Mouse (Mus musculus) lung, embryonic 14.5 days (tissue): ENCODE data around the gene RPS10-NUDT3. TPM values are rescaled to one million over a fixed set of nuclear protein-coding genes. Genes with fewer than 3 reads are reported as not detected.

ENCODE experiments used
- ATAC-seq: fragments of 200-750 bp; cut with Nextera tagmentation; 2 replicates; pipeline ENCODE4 v1.8.0; 2017; ENCODE audit warnings: mild to moderate bottlenecking, moderate TSS enrichment, moderate library complexity; ENCODE audit not compliant: insufficient read depth
- DNase-seq: peaks from one replicate; pipeline ENCODE4 v3.0.0-alpha.2; 2015
- H3K27ac ChIP-seq: fragments of 300-500 bp; sonication (generic); 2 replicates; pipeline ENCODE4 v1.5.1; 2014; ENCODE audit warnings: low read depth, mild to moderate bottlenecking, moderate library complexity
- H3K27me3 ChIP-seq: fragments of 300-500 bp; sonication (generic); 2 replicates; pipeline ENCODE4 v1.6.1; 2014; ENCODE audit warnings: low read length, control low read depth; ENCODE audit not compliant: insufficient read depth
- H3K36me3 ChIP-seq: fragments of 300-500 bp; sonication (generic); 2 replicates; pipeline ENCODE4 v1.6.1; 2014; ENCODE audit warnings: control low read depth; ENCODE audit not compliant: insufficient read depth
- H3K4me1 ChIP-seq: fragments of 300-500 bp; sonication (generic); 2 replicates; pipeline ENCODE4 v1.6.1; 2014; ENCODE audit warnings: antibody characterized with exemption, control low read depth; ENCODE audit not compliant: insufficient read depth
- H3K4me2 ChIP-seq: fragments of 300-500 bp; sonication (generic); 2 replicates; pipeline ENCODE4 v1.6.1; 2014; ENCODE audit warnings: mild to moderate bottlenecking
- H3K4me3 ChIP-seq: fragments of 300-500 bp; sonication (generic); 2 replicates; pipeline ENCODE4 v1.5.1; 2014; ENCODE audit warnings: low read depth, low read length
- H3K9ac ChIP-seq: fragments of 300-500 bp; sonication (generic); 2 replicates; pipeline ENCODE4 v1.6.1; 2014
- H3K9me3 ChIP-seq: fragments of 300-500 bp; sonication (generic); 2 replicates; pipeline ENCODE4 v1.6.1; 2016; ENCODE audit warnings: low read depth, low read length, control low read depth
- CTCF ChIP-seq: IDR thresholded peaks from 2 replicates; pipeline ENCODE4 v1.5.1; 2016; ENCODE audit warnings: antibody characterized with exemption, low read depth
- WGBS: fragments of 180-500 bp; shearing (Covaris S2); extraction: QIAGEN DNeasy Blood & Tissue Kit; methylation state at CpG from one replicate; pipeline ENCODE4 v1.1.7; 2014; 5-methylcytosine and 5-hydroxymethylcytosine counted together
- polyA plus RNA-seq: library from polyadenylated mRNA; unstranded; fragments of >200 nt; fragmentation: Nextera tagmentation; extraction: Ambion mirVana; gene quantifications from 2 replicates; pipeline ENCODE4 v1.2.1, GENCODE M21; 2014

RPS10-NUDT3 gene
- polyA plus RNA-seq, 1 experiment from 2014 or later: not detected

GRCm38 (mm10) chr17:27554062-27554960 is 80.7 kb downstream of the RPS10-NUDT3 start:
- Histone ChIP-seq H3K9ac (peak overlapping the region; percentile 64), H3K4me2 (peak overlapping the region; percentile 89), H3K4me3 (peak overlapping the region; percentile 82), H3K27me3 (no peaks in the 10 kb centered on the region), H3K4me1 (peaks cover 13% of the 10 kb centered on the region; the same call in 1 of the 2 replicates), H3K27ac (peak overlapping the region; percentile 96), H3K9me3 (no peaks in the 10 kb centered on the region), H3K36me3 (no peaks in the 10 kb centered on the region)
- 43% methylated on average over 20 of the region's 20 CpGs for WGBS
- no peak for ATAC-seq
- TF ChIP-seq CTCF: no peak
- DNase-seq: no peak

- H3K27me3 ChIP-seq: no peaks in the 10 kb centered on the region
- H3K27ac ChIP-seq: no peak overlapping the region
- no peak overlapping the region for H3K4me3 ChIP-seq
- ATAC-seq (no peak), DNase-seq (no peak)
- 77% methylated on average over 23 of the region's 23 CpGs for WGBS
- no peak overlapping the region for H3K9ac ChIP-seq
- H3K4me2 ChIP-seq: no peak overlapping the region
- TF ChIP-seq CTCF: no peak
- no peaks in the 10 kb centered on the region for H3K36me3 ChIP-seq
- 0 out of 2 replicates have a peak, but pooled peaks cover 4% of the 10 kb centered on the region for H3K4me1 ChIP-seq
- H3K9me3 ChIP-seq: no peaks in the 10 kb centered on the region
Measured at GRCm38 (mm10) chr17:27552215-27553201, 82.5 kb downstream of the RPS10-NUDT3 start.

DNA sequence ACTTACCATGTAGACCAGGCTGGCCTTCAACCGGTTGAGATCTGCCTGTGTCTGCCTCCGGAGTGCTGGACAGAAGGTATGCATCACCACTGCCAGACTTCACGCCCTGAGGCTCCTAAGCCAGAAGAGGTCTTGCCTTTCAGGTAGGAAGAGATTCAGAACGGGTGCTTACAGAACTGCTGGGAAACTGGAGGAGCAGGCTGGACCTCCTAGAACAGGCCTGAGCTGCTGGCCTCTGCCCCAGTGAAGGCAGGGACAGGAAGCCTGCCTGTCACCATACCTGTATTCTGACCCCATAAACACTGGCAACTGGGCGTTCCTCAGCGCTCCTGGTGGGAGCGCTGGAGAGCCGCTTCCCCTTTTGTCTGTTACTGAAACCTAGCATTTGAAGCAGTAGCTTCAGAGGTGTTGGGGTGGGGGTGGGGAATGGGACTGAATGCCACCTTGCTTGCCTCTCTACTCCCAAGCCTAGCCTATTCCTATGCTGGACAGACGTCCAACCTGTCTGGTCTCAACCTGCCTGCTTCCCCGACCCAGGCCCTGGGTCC is 83.6 kb downstream of the RPS10-NUDT3 start:
- Histone ChIP-seq H3K4me1 (0 out of 2 replicates have a peak, but pooled peaks cover 4% of the 10 kb centered on the region), H3K27me3 (no peaks in the 10 kb centered on the region), H3K9me3 (no peaks in the 10 kb centered on the region), H3K4me3 (no peak overlapping the region), H3K4me2 (no peak overlapping the region), H3K27ac (no peak overlapping the region), H3K9ac (no peak overlapping the region), H3K36me3 (no peaks in the 10 kb centered on the region)
- WGBS: 65% methylated on average over 10 of the region's 10 CpGs
- no peak for TF ChIP-seq CTCF
- DNase-seq: no peak
- ATAC-seq: no peak

- no peak overlapping the region for H3K4me3 ChIP-seq
- DNase-seq (no peak), ATAC-seq (no peak)
- no peaks in the 10 kb centered on the region for H3K27me3 ChIP-seq
- TF ChIP-seq CTCF: no peak
- no peak overlapping the region for H3K9ac ChIP-seq
- no peaks in the 10 kb centered on the region for H3K4me1 ChIP-seq
- no peaks in the 10 kb centered on the region for H3K9me3 ChIP-seq
- no peak overlapping the region for H3K4me2 ChIP-seq
- no peak overlapping the region for H3K27ac ChIP-seq
- no peaks in the 10 kb centered on the region for H3K36me3 ChIP-seq
- 48% methylated on average over 8 of the region's 8 CpGs for WGBS
Measured at GRCm38 (mm10) chr17:27549234-27549633, 85.8 kb downstream of the RPS10-NUDT3 start.

GRCm38 (mm10) chr17:27547253-27547868 is 87.7 kb downstream of the RPS10-NUDT3 start:
- H3K27me3 ChIP-seq: no peaks in the 10 kb centered on the region

DNA sequence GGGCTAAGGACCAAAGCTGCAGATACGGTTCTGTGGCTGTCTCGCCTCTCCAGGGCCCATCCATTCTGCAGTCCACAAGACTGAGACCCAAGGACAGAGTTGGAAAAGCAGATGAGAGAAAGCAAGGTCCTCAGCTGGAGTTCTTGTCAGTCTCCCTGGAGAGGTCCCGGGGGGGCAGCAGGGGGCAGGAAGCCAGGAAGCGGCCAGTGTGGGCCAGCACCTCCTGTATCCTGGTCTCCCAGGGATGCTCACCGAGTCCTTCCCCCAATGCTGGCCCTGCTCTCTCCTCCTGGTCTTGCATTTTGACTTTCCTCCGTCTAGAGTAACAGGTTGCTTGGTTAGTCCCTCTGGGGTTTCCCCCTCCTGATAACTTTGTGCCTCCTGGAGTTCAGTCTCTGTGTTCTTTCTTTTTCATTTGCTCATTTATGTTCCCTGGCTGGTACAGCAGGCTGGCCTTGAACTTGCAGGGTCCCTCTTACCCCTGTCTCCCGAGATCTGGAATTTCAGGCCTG is 88.4 kb downstream of the RPS10-NUDT3 start:
- no peak overlapping the region for H3K9ac ChIP-seq
- WGBS: 53% methylated on average over 7 of the region's 7 CpGs
- no peak overlapping the region for H3K27ac ChIP-seq
- H3K4me3 ChIP-seq: no peak overlapping the region
- TF ChIP-seq CTCF: no peak
- no peaks in the 10 kb centered on the region for H3K27me3 ChIP-seq
- no peaks in the 10 kb centered on the region for H3K4me1 ChIP-seq
- ATAC-seq (no peak), DNase-seq (no peak)
- H3K36me3 ChIP-seq: no peaks in the 10 kb centered on the region
- H3K4me2 ChIP-seq: no peak overlapping the region
- H3K9me3 ChIP-seq: no peaks in the 10 kb centered on the region

More at GRCm38 (mm10) chr17:27547253-27547868, 87.7 kb downstream of the RPS10-NUDT3 start:
- no peak for DNase-seq
- H3K4me1 ChIP-seq: no peaks in the 10 kb centered on the region
- H3K4me3 ChIP-seq: no peak overlapping the region
- no peak for ATAC-seq
- H3K9ac ChIP-seq: no peak overlapping the region
- H3K9me3 ChIP-seq: no peaks in the 10 kb centered on the region
- H3K27ac ChIP-seq: no peak overlapping the region
- WGBS: 59% methylated on average over 9 of the region's 9 CpGs
- H3K36me3 ChIP-seq: no peaks in the 10 kb centered on the region
- TF ChIP-seq CTCF: no peak
- no peak overlapping the region for H3K4me2 ChIP-seq
